Mouse (Mus musculus) hindbrain, embryonic 12.5 days (tissue): ENCODE measurements around the gene Tarbp1. TPM values are rescaled to one million over a fixed set of nuclear protein-coding genes. Genes with fewer than 3 reads are reported as not detected.
"Not testable (repeated sequence)": the region's sequence is repeated elsewhere in the genome, so short reads cannot be mapped to it uniquely, and the experiment has no call there.

Experiments used
- ATAC-seq: fragments of 200-750 bp; cut with Nextera tagmentation; 2 replicates; pipeline ENCODE4 v1.8.0; 2017; ENCODE audit warnings: moderate TSS enrichment; ENCODE audit not compliant: low FRiP score
- H3K27ac ChIP-seq: fragments of 300-500 bp; sonication (generic); 2 replicates; pipeline ENCODE4 v1.5.1; 2016; ENCODE audit warnings: mild to moderate bottlenecking
- H3K27me3 ChIP-seq: fragments of 300-500 bp; sonication (generic); 2 replicates; pipeline ENCODE4 v1.6.1; 2016; ENCODE audit warnings: mild to moderate bottlenecking
- H3K36me3 ChIP-seq: fragments of 300-500 bp; sonication (generic); 2 replicates; pipeline ENCODE4 v1.6.1; 2016; ENCODE audit warnings: mild to moderate bottlenecking
- H3K4me1 ChIP-seq: fragments of 300-500 bp; sonication (generic); 2 replicates; pipeline ENCODE4 v1.6.1; 2016
- H3K4me2 ChIP-seq: fragments of 300-500 bp; sonication (generic); replicated peaks from 2 replicates; pipeline ENCODE4 v1.6.1; 2016; ENCODE audit warnings: mild to moderate bottlenecking
- H3K4me3 ChIP-seq: fragments of 300-500 bp; sonication (generic); 2 replicates; pipeline ENCODE4 v1.5.1; 2016; ENCODE audit warnings: mild to moderate bottlenecking
- H3K9ac ChIP-seq: fragments of 300-500 bp; sonication (generic); 2 replicates; pipeline ENCODE4 v1.6.1; 2016; ENCODE audit warnings: mild to moderate bottlenecking, moderate library complexity
- H3K9me3 ChIP-seq: fragments of 300-500 bp; sonication (generic); replicated peaks from 2 replicates; pipeline ENCODE4 v1.6.1; 2016; ENCODE audit warnings: mild to moderate bottlenecking
- WGBS: fragments of 180-500 bp; shearing (Covaris S2); methylation state at CpG from one replicate; pipeline ENCODE4 v1.1.7; 2016; 5-methylcytosine and 5-hydroxymethylcytosine counted together
- polyA plus RNA-seq: library from polyadenylated mRNA; unstranded; fragments of >200 nt; fragmentation: Nextera tagmentation; extraction: Ambion mirVana; gene quantifications from 2 replicates; pipeline ENCODE4 v1.2.1, GENCODE M21; 2016

The Tarbp1 gene
- polyA plus RNA-seq, 1 experiment from 2014 or later = 2.6 TPM

DNA sequence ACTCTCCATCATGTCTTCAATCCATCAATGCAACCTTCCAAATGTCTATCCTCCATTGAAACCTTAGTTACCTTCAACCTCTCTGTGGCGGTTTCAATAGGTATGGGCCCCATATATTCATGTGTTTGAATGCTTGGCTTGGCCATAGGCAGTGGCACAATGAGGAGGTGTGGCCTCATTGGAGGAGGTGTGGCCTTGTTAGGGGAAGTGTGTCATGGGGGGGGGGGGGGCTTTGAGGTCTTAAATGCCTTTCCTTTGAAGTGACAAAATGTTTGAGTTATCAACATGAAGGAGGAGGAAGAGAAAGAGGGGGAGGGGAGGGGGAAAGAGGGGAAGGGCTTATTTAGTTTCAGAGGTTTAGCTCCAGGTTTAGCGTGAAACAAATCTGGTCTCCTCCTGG, 5.5 kb upstream of the Tarbp1 start:
- Histone ChIP-seq H3K27ac (no peak overlapping the region), H3K9me3 (no peaks in the 10 kb centered on the region), H3K9ac (no peak overlapping the region), H3K4me3 (no peak overlapping the region), H3K4me2 (no peak overlapping the region), H3K27me3 (peaks cover 18% of the 10 kb centered on the region), H3K36me3 (no peaks in the 10 kb centered on the region), H3K4me1 (no peaks in the 10 kb centered on the region)
- 74% methylated on average over 2 of the region's 2 CpGs for WGBS
- ATAC-seq = no peak

DNA sequence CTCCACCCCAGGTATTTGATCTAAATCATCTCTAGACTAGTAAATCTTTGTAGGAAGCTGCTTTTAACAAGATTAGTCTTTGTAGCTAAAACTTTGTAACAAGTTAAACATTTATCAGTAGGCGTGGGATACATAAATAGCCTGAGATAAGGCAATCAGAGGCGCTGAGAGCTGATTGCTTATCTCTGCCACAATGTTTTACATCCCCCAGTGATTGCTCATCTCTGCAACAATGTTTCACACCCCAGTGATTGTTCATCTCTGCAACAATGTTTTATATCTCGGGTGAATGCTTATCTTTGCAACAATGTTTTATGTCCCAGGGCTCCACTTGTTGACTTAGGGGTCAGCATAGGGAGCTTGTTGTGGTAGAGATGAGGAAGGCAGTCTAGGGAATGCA, 3.8 kb upstream of the Tarbp1 start:
- no peak for ATAC-seq
- H3K27ac ChIP-seq = no peak overlapping the region
- peaks cover 5% of the 10 kb centered on the region for H3K4me1 ChIP-seq
- no peaks in the 10 kb centered on the region for H3K36me3 ChIP-seq
- H3K9me3 ChIP-seq = no peaks in the 10 kb centered on the region
- no peak overlapping the region for H3K4me2 ChIP-seq
- WGBS = 71% methylated on average over 3 of the region's 3 CpGs
- H3K27me3 ChIP-seq = peaks cover 12% of the 10 kb centered on the region
- H3K9ac ChIP-seq = no peak overlapping the region
- H3K4me3 ChIP-seq = no peak overlapping the region

DNA sequence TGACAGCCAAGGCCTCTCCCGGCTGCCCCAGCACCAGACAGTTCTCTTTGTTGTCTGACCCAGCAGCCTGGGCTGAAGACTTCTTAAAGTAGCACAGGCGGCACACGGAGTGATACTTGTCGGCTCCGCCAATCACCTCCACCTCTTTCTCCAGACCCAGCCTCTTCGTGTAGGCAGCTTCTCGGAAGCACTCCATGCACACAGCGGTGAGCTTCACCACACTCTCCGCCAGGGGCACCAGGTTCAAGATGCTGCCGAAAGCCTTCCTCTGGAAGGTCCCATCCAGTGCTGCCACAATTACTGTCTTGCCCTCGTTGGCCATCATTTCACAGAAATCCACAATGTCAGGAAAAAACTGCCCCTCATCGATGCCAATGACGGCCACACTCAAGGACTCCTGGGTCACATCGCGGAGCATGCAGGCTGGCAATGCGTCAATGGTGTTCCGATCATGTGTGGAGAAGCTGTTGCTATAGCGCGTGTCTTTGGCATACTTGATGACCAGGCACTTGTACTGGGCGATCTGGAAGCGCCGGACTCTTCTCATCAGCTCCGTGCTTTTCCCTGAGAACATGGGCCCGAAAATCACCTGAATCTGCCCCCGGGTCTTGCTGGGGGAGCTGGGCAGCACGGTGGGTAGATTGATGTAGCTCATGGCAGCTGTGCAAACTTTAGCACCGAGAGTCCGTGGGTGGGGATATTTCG, 1.4 kb upstream of the Tarbp1 start:
- H3K27ac ChIP-seq, H3K4me2 ChIP-seq, H3K9me3 ChIP-seq, H3K4me3 ChIP-seq, H3K36me3 ChIP-seq, H3K9ac ChIP-seq, ATAC-seq: not testable (repeated sequence)
- WGBS = 45% methylated on average over 29 of the region's 29 CpGs
- H3K27me3 ChIP-seq = peaks cover 12% of the 10 kb centered on the region
- peaks cover 17% of the 10 kb centered on the region for H3K4me1 ChIP-seq

DNA sequence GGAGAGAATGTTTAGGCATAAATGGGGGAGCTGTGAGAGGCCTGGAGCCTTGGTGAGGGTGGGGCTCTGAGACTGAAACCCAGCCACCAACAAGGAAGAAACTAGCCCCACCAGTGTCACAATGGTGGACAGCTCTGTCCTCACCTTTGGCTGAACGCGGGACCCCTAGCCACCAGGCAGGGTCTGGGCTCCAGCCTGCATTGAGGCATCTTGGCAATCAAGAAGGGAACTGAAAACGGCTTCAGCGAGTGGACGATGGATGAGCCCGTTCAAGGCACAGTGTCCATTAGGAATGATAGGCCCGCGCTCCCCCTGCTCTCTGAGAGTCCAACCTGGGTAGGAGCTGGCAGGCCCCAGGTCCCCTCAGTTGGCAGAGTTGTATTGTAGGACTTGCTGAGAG, 873 bp upstream of the Tarbp1 start:
- H3K9me3 ChIP-seq, H3K27ac ChIP-seq, H3K4me2 ChIP-seq, ATAC-seq, H3K4me3 ChIP-seq, H3K9ac ChIP-seq, H3K36me3 ChIP-seq: not testable (repeated sequence)
- Histone ChIP-seq H3K4me1 (peaks cover 17% of the 10 kb centered on the region), H3K27me3 (peaks cover 12% of the 10 kb centered on the region)
- 48% methylated on average over 8 of the region's 8 CpGs for WGBS

DNA sequence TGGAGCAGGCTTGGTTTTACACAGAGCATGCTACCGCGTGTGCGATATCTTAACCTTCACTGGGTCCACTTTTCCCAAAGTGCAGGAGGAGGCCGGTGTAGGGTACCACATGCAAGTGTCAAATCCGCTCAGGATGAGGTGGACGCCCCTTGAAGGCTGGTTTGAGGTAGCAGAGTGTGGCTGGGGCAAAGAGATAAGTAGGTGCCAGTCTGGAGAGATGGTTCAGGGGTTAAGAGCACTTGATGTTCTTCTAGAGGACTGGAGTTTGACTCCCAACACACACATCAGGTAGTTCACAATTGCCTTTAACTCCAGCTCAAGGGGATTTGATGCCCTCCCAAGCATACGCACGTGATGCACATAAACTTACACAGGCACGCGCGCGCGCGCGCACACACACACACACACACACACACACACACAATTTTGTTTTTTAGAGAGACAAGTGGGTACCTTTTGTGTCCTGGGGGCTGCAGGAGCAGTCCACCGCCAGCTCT, 1.0 kb downstream of the Tarbp1 start:
- Histone ChIP-seq H3K27ac (peak overlapping the region; percentile 89), H3K4me2 (peak overlapping the region; percentile 92), H3K9me3 (no peaks in the 10 kb centered on the region), H3K4me1 (peaks cover 17% of the 10 kb centered on the region), H3K36me3 (peaks cover 17% of the 10 kb centered on the region), H3K27me3 (peaks cover 12% of the 10 kb centered on the region), H3K4me3 (peak overlapping the region; percentile 90), H3K9ac (peak overlapping the region; percentile 78)
- WGBS = 14% methylated on average over 16 of the region's 16 CpGs
- ATAC-seq = no peak

DNA sequence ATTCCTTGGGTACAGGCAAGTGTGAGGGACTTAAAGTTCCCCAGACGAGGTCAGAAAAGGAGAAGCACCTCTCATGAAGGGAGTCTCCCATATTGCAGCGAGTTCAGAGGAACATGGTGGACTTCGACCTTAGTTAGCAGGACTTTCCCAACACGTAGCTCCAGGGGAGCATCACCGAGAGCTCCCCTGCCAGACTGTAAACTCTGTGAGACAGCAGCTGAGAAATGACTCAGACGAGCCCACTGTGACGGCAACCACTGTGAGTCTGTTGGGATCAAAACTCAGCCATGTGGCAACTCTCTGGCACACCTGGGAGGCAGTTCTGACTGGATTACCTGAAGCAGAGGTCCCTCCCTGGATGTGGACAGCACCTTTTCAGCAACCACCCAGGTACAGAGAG, 10.8 kb downstream of the Tarbp1 start:
- Histone ChIP-seq H3K9me3 (no peaks in the 10 kb centered on the region), H3K36me3 (peaks cover 46% of the 10 kb centered on the region), H3K4me2 (no peak overlapping the region), H3K4me1 (no peaks in the 10 kb centered on the region), H3K27me3 (no peaks in the 10 kb centered on the region), H3K9ac (no peak overlapping the region), H3K4me3 (no peak overlapping the region), H3K27ac (no peak overlapping the region)
- ATAC-seq = no peak
- 88% methylated on average over 7 of the region's 7 CpGs for WGBS

DNA sequence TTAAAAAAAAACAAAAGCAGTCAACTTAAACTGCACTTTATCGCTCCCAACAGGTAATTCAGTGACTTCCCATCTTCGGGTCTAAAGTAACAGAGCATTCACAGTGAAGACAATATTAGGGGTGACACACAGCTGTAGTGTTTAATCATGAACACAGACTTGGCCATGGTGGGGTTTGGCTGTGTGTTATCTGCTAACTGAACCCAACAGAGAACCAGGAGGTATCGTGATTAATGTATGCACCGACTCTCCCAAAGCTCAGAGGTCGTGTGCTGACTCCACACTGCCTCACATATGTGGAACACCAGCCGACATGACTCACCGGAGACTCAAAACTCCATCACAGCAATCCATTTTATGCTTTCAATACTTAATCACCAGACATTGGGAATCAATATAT, 13.1 kb downstream of the Tarbp1 start:
- H3K36me3 ChIP-seq = peaks cover 48% of the 10 kb centered on the region

DNA sequence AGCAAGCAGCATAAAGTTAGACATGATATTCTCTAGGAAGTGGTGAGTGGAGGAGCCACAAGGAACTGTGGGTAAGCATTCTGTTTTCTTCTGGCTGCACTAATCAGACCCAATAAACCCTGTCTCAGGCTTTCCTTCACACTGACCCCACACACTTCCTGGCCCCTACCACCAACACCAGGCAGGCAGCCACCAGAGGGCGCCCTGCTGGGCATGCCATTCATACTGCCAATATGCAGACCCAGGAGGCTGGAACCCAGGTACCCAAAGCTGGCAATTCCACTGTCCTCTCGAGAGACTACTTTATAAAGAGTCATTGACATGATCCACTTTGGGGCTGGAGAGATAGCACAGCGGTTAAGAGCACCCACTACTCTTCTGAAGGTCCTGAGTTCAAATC, 14.6 kb downstream of the Tarbp1 start:
- Histone ChIP-seq H3K4me2 (no peak overlapping the region), H3K27ac (no peak overlapping the region), H3K9ac (no peak overlapping the region), H3K4me3 (no peak overlapping the region), H3K9me3 (no peaks in the 10 kb centered on the region), H3K27me3 (no peaks in the 10 kb centered on the region), H3K36me3 (peaks cover 44% of the 10 kb centered on the region), H3K4me1 (no peaks in the 10 kb centered on the region)
- WGBS = 57% methylated on average over 3 of the region's 3 CpGs
- ATAC-seq = no peak

More for the DNA sequence above, 13.1 kb downstream of the Tarbp1 start:
- no peak overlapping the region for H3K9ac ChIP-seq
- H3K4me1 ChIP-seq = no peaks in the 10 kb centered on the region
- H3K9me3 ChIP-seq = no peaks in the 10 kb centered on the region
- H3K4me2 ChIP-seq = no peak overlapping the region
- H3K4me3 ChIP-seq = no peak overlapping the region
- no peaks in the 10 kb centered on the region for H3K27me3 ChIP-seq
- 90% methylated on average over 7 of the region's 7 CpGs for WGBS
- no peak overlapping the region for H3K27ac ChIP-seq
- ATAC-seq = no peak

DNA sequence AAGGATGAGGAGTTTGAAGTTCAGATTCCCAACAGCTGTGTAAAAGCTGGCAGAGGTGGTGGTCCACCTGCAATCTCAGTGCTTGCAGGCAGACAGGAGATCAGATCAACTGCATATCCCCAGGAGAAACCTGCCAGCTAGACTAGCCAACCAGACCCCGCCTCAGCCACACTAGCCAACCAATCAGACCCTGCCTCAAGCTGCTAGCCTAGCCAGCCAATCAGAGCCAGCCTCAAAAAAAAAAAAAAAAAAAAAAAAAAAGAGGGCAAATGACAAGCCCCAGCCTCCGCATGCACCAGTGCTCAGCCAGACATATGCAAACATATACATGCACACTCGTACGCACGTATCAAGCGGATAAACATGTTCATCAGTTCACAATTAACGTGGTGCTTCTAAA, 19.5 kb downstream of the Tarbp1 start:
- Histone ChIP-seq H3K27me3 (no peaks in the 10 kb centered on the region), H3K4me3 (no peak overlapping the region), H3K9me3 (no peaks in the 10 kb centered on the region), H3K4me2 (no peak overlapping the region), H3K9ac (no peak overlapping the region), H3K4me1 (no peaks in the 10 kb centered on the region), H3K27ac (no peak overlapping the region), H3K36me3 (peaks cover 49% of the 10 kb centered on the region)
- 77% methylated on average over 7 of the region's 7 CpGs for WGBS
- no peak for ATAC-seq

DNA sequence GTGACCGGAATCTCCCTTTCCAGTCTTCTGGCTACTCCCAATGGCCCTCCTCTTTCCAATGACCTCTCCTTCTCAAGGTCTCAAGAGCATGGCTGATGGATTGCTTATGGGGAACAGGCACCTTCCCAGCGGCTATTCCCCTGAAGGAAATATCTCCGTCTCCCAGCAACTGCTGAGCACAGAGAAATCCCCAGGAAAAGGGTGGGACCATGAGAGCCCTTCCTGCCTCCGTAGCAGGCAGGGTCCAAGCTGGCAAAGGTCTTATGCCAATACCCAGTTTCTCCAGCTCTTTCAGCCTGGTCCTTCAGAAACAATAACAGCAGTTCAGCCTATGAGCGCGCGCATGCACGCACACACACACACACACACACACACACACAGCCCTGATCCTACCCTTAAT, 23.7 kb downstream of the Tarbp1 start:
- Histone ChIP-seq H3K9me3 (no peaks in the 10 kb centered on the region), H3K4me1 (no peaks in the 10 kb centered on the region), H3K4me2 (no peak overlapping the region), H3K27ac (no peak overlapping the region), H3K9ac (no peak overlapping the region), H3K27me3 (no peaks in the 10 kb centered on the region), H3K4me3 (no peak overlapping the region), H3K36me3 (peaks cover 60% of the 10 kb centered on the region)
- ATAC-seq = no peak
- WGBS = 92% methylated on average over 8 of the region's 8 CpGs

DNA sequence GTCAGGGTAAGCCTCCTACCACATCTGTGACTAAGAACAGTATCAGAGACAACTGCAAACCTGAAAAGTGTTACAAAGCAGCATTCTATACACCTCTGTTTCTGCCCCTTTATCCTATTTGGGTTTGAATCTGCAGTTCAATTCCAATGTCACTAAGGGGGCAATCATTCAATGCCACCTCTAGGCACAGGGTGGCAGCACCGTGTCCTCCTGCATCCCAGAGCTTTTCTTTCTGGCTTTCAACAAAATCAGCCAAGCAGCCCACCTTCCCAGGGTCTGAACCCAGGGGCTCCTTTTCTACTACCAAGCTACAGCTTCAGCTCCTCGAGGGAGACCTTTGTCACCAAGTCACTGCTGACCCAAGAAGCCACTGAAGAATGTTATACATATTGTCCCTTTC, 35.9 kb downstream of the Tarbp1 start:
- no peak for ATAC-seq
- Histone ChIP-seq H3K36me3 (peaks cover 44% of the 10 kb centered on the region), H3K4me2 (no peak overlapping the region), H3K4me3 (no peak overlapping the region), H3K27me3 (no peaks in the 10 kb centered on the region), H3K4me1 (no peaks in the 10 kb centered on the region), H3K9ac (no peak overlapping the region), H3K9me3 (no peaks in the 10 kb centered on the region), H3K27ac (no peak overlapping the region)
- WGBS = 46% methylated on average over 2 of the region's 2 CpGs

DNA sequence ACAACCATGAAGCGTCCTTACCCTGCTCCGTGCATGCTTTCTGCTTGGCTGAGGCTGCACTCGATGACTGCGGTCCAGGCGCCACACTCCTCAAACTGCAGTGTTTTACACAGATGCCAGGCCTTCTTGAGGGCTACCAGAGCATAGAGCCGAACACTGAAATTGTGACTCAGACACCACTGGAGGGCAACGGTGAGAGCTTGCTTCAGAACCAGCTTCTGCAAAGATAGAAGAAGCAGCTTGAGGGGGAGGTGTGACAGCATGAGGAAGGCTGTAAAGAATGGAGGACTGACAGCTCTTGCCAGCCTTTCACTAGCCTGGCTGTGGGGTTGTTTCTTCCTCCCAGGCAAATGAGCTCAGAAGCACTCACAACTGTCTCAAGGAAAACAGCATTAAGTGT, 41.0 kb downstream of the Tarbp1 start:
- H3K27ac ChIP-seq = no peak overlapping the region
- no peak overlapping the region for H3K9ac ChIP-seq
- H3K27me3 ChIP-seq = no peaks in the 10 kb centered on the region
- H3K4me3 ChIP-seq = no peak overlapping the region
- H3K36me3 ChIP-seq = peaks cover 54% of the 10 kb centered on the region
- H3K4me2 ChIP-seq = no peak overlapping the region
- H3K4me1 ChIP-seq = no peaks in the 10 kb centered on the region
- WGBS = 88% methylated on average over 7 of the region's 7 CpGs
- ATAC-seq = no peak
- H3K9me3 ChIP-seq = no peaks in the 10 kb centered on the region

DNA sequence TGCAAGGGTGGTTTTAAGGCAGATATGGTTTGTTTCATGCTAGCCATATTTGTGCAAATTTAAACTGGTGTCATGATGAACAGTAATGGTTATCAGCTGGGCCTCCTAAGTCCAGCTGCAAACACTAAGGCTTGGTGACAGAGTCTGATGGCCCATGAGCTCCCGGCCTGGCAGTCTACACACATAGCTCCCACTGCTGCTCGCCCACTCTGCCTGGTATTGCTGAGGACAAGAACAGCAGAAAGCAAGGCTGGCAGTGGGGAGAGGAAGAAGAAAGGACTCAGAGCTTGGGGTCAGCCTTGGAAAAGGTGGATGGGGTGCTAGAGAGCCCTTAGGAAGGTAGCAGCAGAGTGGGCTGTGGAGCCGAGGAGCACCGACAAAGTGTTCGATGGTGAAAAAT, 45.2 kb downstream of the Tarbp1 start:
- no peak for ATAC-seq
- Histone ChIP-seq H3K9me3 (no peaks in the 10 kb centered on the region), H3K4me3 (no peak overlapping the region), H3K27ac (no peak overlapping the region), H3K4me2 (no peak overlapping the region), H3K4me1 (no peaks in the 10 kb centered on the region), H3K9ac (no peak overlapping the region), H3K36me3 (peaks cover 56% of the 10 kb centered on the region), H3K27me3 (no peaks in the 10 kb centered on the region)
- WGBS = 94% methylated on average over 5 of the region's 5 CpGs
